Mouse (Mus musculus) heart, adult 2 months (tissue): ENCODE data around the gene Myd88.

Experiments used
- CTCF ChIP-seq: fragments of 200-600 bp; IDR thresholded peaks from 2 replicates; pipeline ENCODE4 v1.8.1; 2022; ENCODE audit warnings: antibody characterized with exemption, mild to moderate bottlenecking, moderate library complexity
- POLR2A ChIP-seq: fragments of 200-500 bp; IDR thresholded peaks from 2 replicates; pipeline ENCODE4 v1.6.1; 2011; ENCODE audit warnings: mild to moderate bottlenecking, low read depth, low read length, control low read depth; ENCODE audit not compliant: insufficient read depth

DNA sequence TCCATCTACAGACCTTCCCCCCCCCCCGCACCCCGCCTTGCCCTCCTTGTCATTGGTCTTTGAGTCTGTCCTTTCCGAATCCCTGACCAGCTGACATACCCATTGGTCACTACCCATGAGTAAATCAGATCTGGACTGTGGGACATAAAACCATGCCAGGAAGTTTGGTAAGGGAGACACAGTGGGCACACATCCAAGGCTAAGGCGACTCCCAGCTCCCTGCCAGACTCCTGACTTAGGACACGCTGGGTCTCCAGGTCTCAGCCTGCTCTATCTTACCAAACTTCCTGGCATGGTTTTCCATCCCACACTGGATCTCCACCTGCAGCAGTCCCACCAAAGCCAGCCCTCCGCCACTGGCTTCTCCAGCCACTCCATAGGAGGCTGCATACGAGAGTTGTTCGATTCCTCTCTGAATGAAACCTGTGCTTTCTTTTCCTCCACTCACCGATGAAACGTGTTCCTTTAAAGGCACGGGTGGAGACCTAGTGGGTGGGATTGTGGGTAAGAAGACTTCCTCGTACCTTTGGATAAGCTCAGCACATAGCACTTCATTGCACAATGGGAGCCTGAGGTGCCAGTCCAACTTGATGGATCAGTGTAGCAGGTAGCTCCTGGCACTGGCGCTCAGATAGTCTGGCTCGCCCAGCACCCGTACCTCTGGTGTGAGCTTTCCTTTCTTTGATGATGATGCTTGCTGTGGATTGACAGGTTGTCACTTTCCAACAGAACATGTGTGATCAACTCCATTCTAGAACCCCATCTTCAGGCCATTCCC lies 10.8 kb downstream of the Myd88 start:
- TF ChIP-seq CTCF = no peak
- no peak for TF ChIP-seq POLR2A
